In the genomic region with DNA sequence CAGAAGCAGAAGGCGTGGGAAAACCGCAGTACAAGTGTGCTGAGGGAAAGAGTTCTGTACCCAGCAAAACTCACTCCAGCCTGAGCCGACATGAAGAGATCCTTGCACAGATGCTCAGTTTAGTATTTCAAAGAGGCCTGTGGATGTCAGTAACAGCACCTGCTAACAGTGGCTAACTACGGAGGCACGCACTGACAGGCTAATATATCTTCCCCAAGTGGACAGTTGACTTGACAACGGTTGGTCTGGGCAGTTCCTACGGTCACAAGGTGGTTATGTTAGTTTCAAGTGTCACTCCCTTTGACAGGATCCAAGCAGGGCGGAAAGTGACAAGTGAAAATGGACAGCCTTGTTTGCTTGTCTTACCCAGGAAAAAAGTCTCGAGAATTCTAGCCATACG, we compare ENCODE assay signal across 27 mouse cellular contexts. TPM values are rescaled to one million over a fixed set of nuclear protein-coding genes. Genes with fewer than 3 reads are reported as not detected.
A peak's percentile ranks its signal among the peaks of the same experiment; 100 is the strongest.
DNase-seq lines count a peak whose midpoint lies in the region; ATAC-seq and TF ChIP-seq lines count a peak whose summit lies in the region.
"Had no signal": no experiment of that assay in that cellular context is flagged by ENCODE, and none has a peak within 500 bp of the region (broad histone marks: within the 10 kb centered on the region; RNA-seq: fewer than 3 reads in every experiment).

No protein-coding gene starts in this region.

- no peaks in the 10 kb centered on the region for H3K27me3 ChIP-seq in kidney, postnatal 0 days (ENCODE audit: insufficient read depth, low read length)
- H3K27me3 ChIP-seq in kidney, adult 2 months (replicated peaks; ENCODE audit: control insufficient read depth, insufficient read depth, low read length) = no peaks in the 10 kb centered on the region
- H3K27me3 ChIP-seq: hindbrain, embryonic 15.5 days; kidney, embryonic 15.5 days; liver, embryonic 15.5 days; midbrain, embryonic 13.5 days had no signal

- no peak for TF ChIP-seq CTCF in kidney, postnatal 0 days (IDR thresholded peaks at IDR 0.05; ENCODE audit: low read depth)
- no peak for TF ChIP-seq CTCF in kidney, adult 2 months (conservative IDR thresholded peaks at IDR 0.05; ENCODE audit: insufficient read depth, insufficient read length, low read depth, low read length)
- TF ChIP-seq CTCF in lung, adult 2 months (IDR thresholded peaks at IDR 0.05; ENCODE audit: insufficient read depth, low read length) = no peak

- no peak overlapping the region for H3K27ac ChIP-seq in kidney, postnatal 0 days
- H3K27ac ChIP-seq in kidney, adult 2 months (ENCODE audit: insufficient read depth, low read depth, low read length) = no peak overlapping the region
- H3K27ac ChIP-seq: hindbrain, embryonic 10.5 days; hindbrain, embryonic 15.5 days; kidney, embryonic 15.5 days; layer of hippocampus, adult 2 months; left cerebral cortex, adult 2 months; liver, embryonic 15.5 days; midbrain, embryonic 13.5 days had no signal

- no peak overlapping the region for H3K9ac ChIP-seq in kidney, postnatal 0 days (ENCODE audit: low read depth, low read length)
- H3K9ac ChIP-seq: hindbrain, embryonic 15.5 days; kidney, embryonic 15.5 days; liver, embryonic 15.5 days; midbrain, embryonic 13.5 days had no signal

- WGBS in kidney, postnatal 0 days = 61% methylated on average over 10 of the region's 10 CpGs
- WGBS in kidney, adult 2 months = 66% methylated on average over 10 of the region's 10 CpGs
- 73% methylated on average over 10 of the region's 10 CpGs for WGBS in lung, adult 2 months

- H3K4me2 ChIP-seq in kidney, postnatal 0 days (ENCODE audit: low read length) = no peak overlapping the region
- H3K4me2 ChIP-seq: hindbrain, embryonic 15.5 days; kidney, embryonic 15.5 days; liver, embryonic 15.5 days; midbrain, embryonic 13.5 days had no signal

- DNase-seq in embryo, embryonic 10 days (ENCODE audit: low spot score) = peak; percentile 13
- no peak for DNase-seq in embryo, embryonic 11 days
- peak; percentile 33 for DNase-seq in kidney, postnatal 0 days (ENCODE audit: low spot score)
- no peak for DNase-seq in kidney, adult 2 months
- DNase-seq in thymus, postnatal 14 days = peak; percentile 33
- no peak for DNase-seq in thymus, postnatal 25 days
- peak; percentile 80 for DNase-seq in skeletal muscle tissue, adult 2 months (ENCODE audit: low read depth, low spot score)
- DNase-seq in lung, adult 2 months = no peak
- DNase-seq: adrenal gland, postnatal 10 days; cerebellum, adult 11-12 months; cerebellum, adult 9-11 months; heart, postnatal 14 days; kidney, adult 11 months; kidney, postnatal 36 days; lung, postnatal 4 days; right cerebral cortex, postnatal 4 days had no signal

- H3K9me3 ChIP-seq in kidney, postnatal 0 days (replicated peaks; ENCODE audit: low read length) = no peaks in the 10 kb centered on the region
- H3K9me3 ChIP-seq: G1E; hindbrain, embryonic 10.5 days; hindbrain, embryonic 15.5 days; kidney, embryonic 15.5 days; liver, embryonic 15.5 days; midbrain, embryonic 13.5 days had no signal

- H3K4me1 ChIP-seq in kidney, postnatal 0 days (replicated peaks; ENCODE audit: insufficient read depth, low read length) = no peaks in the 10 kb centered on the region
- H3K4me1 ChIP-seq in kidney, adult 2 months (ENCODE audit: control insufficient read depth, insufficient read depth, low read length) = no peaks in the 10 kb centered on the region
- H3K4me1 ChIP-seq in lung, adult 2 months (ENCODE audit: control insufficient read depth, insufficient read depth, low read length) = peaks cover 19% of the 10 kb centered on the region
- H3K4me1 ChIP-seq: hindbrain, embryonic 10.5 days; hindbrain, embryonic 15.5 days; kidney, embryonic 15.5 days; midbrain, embryonic 13.5 days had no signal

- H3K4me3 ChIP-seq in kidney, postnatal 0 days (replicated peaks; ENCODE audit: low read depth, low read length) = no peak overlapping the region
- H3K4me3 ChIP-seq in kidney, adult 2 months (ENCODE audit: insufficient read depth, low read depth, low read length) = no peak overlapping the region
- no peak overlapping the region for H3K4me3 ChIP-seq in lung, adult 2 months (replicated peaks; ENCODE audit: extremely low read depth, low read depth, low read length)
- H3K4me3 ChIP-seq: erythroblast, embryonic 14.5 days; hindbrain, embryonic 10.5 days; hindbrain, embryonic 15.5 days; kidney, embryonic 15.5 days; layer of hippocampus, adult 2 months; left cerebral cortex, adult 2 months; liver, embryonic 15.5 days; midbrain, embryonic 13.5 days had no signal

- no peak for TF ChIP-seq POLR2A in kidney, adult 2 months (IDR thresholded peaks at IDR 0.05; ENCODE audit: low read depth, low read length)
- no peak for TF ChIP-seq POLR2A in lung, adult 2 months (IDR thresholded peaks at IDR 0.05; ENCODE audit: borderline replicate concordance, extremely low read depth, low read depth, low read length)

- ATAC-seq in kidney, postnatal 0 days (replicated peaks; ENCODE audit: low FRiP score, low read depth) = no peak
- ATAC-seq: forebrain, embryonic 16.5 days; inflammation-experienced regulatory T-cells, adult 6 months; midbrain, embryonic 13.5 days had no signal

- peaks cover 48% of the 10 kb centered on the region for H3K36me3 ChIP-seq in kidney, postnatal 0 days (ENCODE audit: insufficient read depth, low read length)
- no peaks in the 10 kb centered on the region for H3K36me3 ChIP-seq in kidney, adult 2 months (ENCODE audit: control insufficient read depth, insufficient read depth, low read length)

RNA-seq across cellular contexts. Expression of a gene that starts 11.2 kb away (rescaled TPM):
- 42.3 and 49.8 TPM in 2 replicates for polyA plus RNA-seq in kidney, postnatal 0 days (2015; fragmentation: Nextera tagmentation; extraction: Ambion mirVana)
- 31.0 and 34.1 TPM in 2 replicates for polyA plus RNA-seq in kidney, adult 2 months (2012; rRNA removed)
- 43.5 and 48.8 TPM in 2 replicates for polyA plus RNA-seq in lung, adult 2 months (2012; rRNA removed)

RNA-seq across cellular contexts. Expression of a gene that starts 12.1 kb away (rescaled TPM):
- 15.2 and 17.1 TPM in 2 replicates for polyA plus RNA-seq in kidney, postnatal 0 days (2015; fragmentation: Nextera tagmentation; extraction: Ambion mirVana)
- polyA plus RNA-seq in kidney, adult 2 months (2012; rRNA removed) = 10.4 and 13.0 TPM in 2 replicates
- polyA plus RNA-seq in lung, adult 2 months (2012; rRNA removed) = 22.0 and 31.3 TPM in 2 replicates

RNA-seq across cellular contexts. Expression of a gene that starts 56.9 kb away (rescaled TPM):
- 2.7 and 4.0 TPM in 2 replicates for polyA plus RNA-seq in kidney, postnatal 0 days (2015; fragmentation: Nextera tagmentation; extraction: Ambion mirVana)
- polyA plus RNA-seq in kidney, adult 2 months (2012; rRNA removed) = 3.2 and 3.7 TPM in 2 replicates
- 0.40 and 0.50 TPM in 2 replicates for polyA plus RNA-seq in lung, adult 2 months (2012; rRNA removed)

Comparison
In these comparisons a context has a peak if more than half of its experiments do, and no peak if none do; other contexts are left out.
1. DNase-seq: peak in embryo, embryonic 10 days (single experiment), kidney, postnatal 0 days (single experiment), thymus, postnatal 14 days (single experiment) and skeletal muscle tissue, adult 2 months (single experiment); none in embryo, embryonic 11 days (single experiment), kidney, adult 2 months (single experiment), thymus, postnatal 25 days (single experiment) and lung, adult 2 months (single experiment).